Mouse (Mus musculus): Measurements from ENCODE around the gene Shd. TPM values are rescaled to one million over a fixed set of nuclear protein-coding genes. Genes with fewer than 3 reads are reported as not detected.

Gene Shd
- polyA plus RNA-seq, 1 experiment from 2014 or later = 65.1 TPM

DNA sequence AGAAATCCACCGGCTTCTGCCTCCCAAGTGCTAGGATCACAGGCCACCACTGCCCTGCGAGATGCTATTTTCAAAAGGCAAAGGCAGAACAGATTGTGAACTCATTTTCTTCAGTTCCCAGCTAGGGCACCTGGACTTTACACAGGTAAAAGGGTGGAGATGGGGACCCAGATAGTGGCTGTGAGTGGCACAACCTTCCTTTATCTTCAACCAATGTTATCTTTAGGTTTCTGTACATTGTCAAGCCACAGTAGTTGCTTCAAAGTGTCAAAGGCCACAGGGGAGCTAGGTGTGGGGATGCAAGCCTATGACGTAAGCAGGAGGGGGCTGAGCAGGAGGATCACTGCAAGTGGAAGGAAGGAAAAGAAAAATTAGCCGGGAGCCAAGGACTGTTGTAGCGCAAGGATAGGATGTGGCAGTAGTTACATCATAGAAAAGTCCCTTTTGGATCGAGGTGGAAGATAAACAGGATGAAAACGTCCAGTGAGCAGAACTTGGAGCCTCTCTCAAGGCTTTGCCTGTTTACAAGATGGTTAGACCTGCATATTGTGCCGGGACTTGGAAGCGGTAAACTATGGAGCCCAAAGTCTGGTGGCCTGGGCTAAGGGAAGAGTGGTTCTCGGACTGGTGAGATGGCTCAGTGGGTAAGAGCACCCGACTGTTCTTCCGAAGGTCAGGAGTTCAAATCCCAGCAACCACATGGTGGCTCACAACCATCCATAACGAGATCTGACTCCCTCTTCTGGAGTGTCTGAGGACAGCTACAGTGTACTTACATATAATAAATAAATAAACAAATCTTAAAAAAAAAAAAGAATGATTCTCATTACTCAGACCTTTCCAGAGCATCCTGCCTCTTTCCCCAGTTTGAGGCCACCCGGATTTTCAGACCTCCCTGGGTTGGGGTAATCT lies 37.4 kb downstream of the Shd start:
- no peaks in the 10 kb centered on the region for H3K27me3 ChIP-seq (ENCODE audit: control insufficient read depth, insufficient read depth, low read length)
- peak overlapping the region; percentile 78; the same call in 1 of the 2 replicates for H3K4me3 ChIP-seq (ENCODE audit: low read depth, low read length)
- peak overlapping the region; percentile 99 for H3K4me2 ChIP-seq (ENCODE audit: low read depth, low read length, severe bottlenecking)
- H3K9me3 ChIP-seq (ENCODE audit: control insufficient read depth, low read length) = no peaks in the 10 kb centered on the region
- ATAC-seq (replicated peaks; ENCODE audit: low FRiP score) (no peak; the same call in 1 of the 2 replicates), DNase-seq (ENCODE audit: low spot score) (no peak)
- peaks cover 8% of the 10 kb centered on the region; the same call in 1 of the 2 replicates for H3K4me1 ChIP-seq (replicated peaks; ENCODE audit: control insufficient read depth, insufficient read depth, low read length)
- peak overlapping the region; percentile 94 for H3K27ac ChIP-seq (ENCODE audit: low read depth, low read length)
- H3K36me3 ChIP-seq (ENCODE audit: control insufficient read depth, insufficient read depth, low read length) = peaks cover 5% of the 10 kb centered on the region; the same call in 1 of the 2 replicates
- H3K9ac ChIP-seq (ENCODE audit: low read length) = peak overlapping the region; percentile 42; the same call in 1 of the 2 replicates
- WGBS = 38% methylated on average over 12 of the region's 14 CpGs

DNA sequence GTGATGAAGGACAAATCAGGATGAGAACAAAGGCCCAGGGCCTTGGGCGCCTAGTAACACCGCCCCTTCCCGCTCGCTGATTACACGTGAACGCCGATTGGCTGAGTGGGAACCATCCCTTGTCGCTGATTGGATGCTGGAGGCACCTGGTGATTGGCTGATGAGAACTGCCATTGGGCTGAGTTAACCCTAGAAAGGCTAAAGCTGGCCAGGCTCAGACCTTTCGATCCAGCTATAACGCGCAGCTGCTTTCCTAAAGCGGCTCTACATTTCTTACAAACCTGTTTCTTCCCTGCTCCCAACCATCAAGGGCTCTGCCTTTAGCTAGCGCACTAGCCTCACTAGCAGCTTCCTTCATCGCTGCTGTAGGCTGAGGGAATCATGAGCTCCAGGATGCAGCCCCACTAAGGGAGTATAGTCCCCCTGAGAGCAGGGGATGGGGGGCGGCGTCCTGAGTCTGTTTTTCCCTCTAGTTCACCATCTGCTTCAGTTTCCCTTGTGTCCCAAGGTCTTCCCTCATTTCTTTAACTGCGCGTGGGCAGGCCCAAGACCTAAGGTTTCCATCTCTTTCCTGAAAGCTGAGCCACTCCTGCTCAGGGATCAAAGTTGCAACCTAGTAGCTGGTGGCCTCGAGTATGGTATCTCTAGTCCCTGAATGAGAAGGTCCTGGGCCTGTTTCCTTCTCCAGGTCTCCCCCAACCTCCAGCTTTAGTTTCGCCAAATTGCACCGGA lies 38.3 kb downstream of the Shd start:
- peak overlapping the region; percentile 99 for H3K4me2 ChIP-seq (ENCODE audit: low read depth, low read length, severe bottlenecking)
- H3K4me1 ChIP-seq (replicated peaks; ENCODE audit: control insufficient read depth, insufficient read depth, low read length) = peaks cover 8% of the 10 kb centered on the region; the same call in 1 of the 2 replicates
- peak overlapping the region; percentile 94 for H3K27ac ChIP-seq (ENCODE audit: low read depth, low read length)
- no peaks in the 10 kb centered on the region for H3K27me3 ChIP-seq (ENCODE audit: control insufficient read depth, insufficient read depth, low read length)
- peak overlapping the region; percentile 78 for H3K4me3 ChIP-seq (ENCODE audit: low read depth, low read length)
- peaks cover 5% of the 10 kb centered on the region; the same call in 1 of the 2 replicates for H3K36me3 ChIP-seq (ENCODE audit: control insufficient read depth, insufficient read depth, low read length)
- DNase-seq (ENCODE audit: low spot score) (peak; percentile 96), ATAC-seq (replicated peaks; ENCODE audit: low FRiP score) (peak; percentile 94)
- WGBS = under 1% methylated on average over 21 of the region's 21 CpGs
- H3K9ac ChIP-seq (ENCODE audit: low read length) = peak overlapping the region; percentile 83
- H3K9me3 ChIP-seq (ENCODE audit: control insufficient read depth, low read length) = no peaks in the 10 kb centered on the region

DNA sequence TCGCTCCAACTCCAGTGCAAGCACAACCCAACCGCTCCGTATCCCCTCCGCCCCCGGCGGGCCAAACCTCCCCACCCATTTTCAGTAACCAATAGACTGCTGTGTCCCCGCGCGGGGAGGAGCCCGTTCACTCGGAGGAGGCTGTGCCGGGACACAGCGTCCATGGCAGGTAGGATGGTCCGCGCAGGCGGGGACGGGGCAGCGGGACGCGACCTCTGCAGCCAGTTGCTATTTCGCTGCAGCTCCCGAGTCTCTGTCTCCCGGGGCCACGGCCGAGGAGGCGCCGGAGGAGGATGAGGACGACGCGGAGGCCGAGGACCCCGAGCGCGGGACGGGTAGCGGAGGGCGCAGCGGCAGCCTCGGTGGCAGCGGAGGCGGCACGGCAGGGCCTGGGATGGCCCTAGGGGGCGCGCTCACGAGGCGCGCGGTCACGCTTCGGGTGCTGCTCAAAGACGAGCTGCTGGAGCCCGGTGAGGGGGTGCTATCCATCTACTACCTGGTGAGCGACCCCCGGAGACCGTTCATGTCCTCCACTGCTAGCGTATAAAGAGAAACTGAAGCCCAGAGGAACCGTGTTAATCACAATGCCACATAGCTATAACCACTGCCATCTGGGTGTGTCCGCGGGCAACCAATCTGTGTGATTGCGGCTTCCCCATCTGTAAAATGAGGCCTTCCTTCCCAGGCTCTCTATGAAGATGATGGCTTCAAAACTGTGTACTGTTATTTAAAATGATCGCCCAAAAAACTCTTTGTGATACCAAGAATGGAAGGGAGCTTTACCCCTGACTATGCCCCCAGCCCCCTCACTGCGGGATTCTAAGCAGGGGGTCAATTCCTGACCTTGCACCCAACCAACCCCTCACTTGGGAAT lies 39.1 kb downstream of the Shd start:
- Histone ChIP-seq H3K4me1 (replicated peaks; ENCODE audit: control insufficient read depth, insufficient read depth, low read length) (peaks cover 8% of the 10 kb centered on the region; the same call in 1 of the 2 replicates), H3K27me3 (ENCODE audit: control insufficient read depth, insufficient read depth, low read length) (no peaks in the 10 kb centered on the region), H3K9ac (ENCODE audit: low read length) (peak overlapping the region; percentile 83), H3K27ac (ENCODE audit: low read depth, low read length) (peak overlapping the region; percentile 94), H3K9me3 (ENCODE audit: control insufficient read depth, low read length) (no peaks in the 10 kb centered on the region), H3K4me2 (ENCODE audit: low read depth, low read length, severe bottlenecking) (peak overlapping the region; percentile 99), H3K4me3 (ENCODE audit: low read depth, low read length) (peak overlapping the region; percentile 78), H3K36me3 (ENCODE audit: control insufficient read depth, insufficient read depth, low read length) (peaks cover 5% of the 10 kb centered on the region; the same call in 1 of the 2 replicates)
- WGBS = 2% methylated on average over 60 of the region's 62 CpGs
- peak; percentile 90 for ATAC-seq (replicated peaks; ENCODE audit: low FRiP score)
- DNase-seq (ENCODE audit: low spot score) = peak; percentile 96

DNA sequence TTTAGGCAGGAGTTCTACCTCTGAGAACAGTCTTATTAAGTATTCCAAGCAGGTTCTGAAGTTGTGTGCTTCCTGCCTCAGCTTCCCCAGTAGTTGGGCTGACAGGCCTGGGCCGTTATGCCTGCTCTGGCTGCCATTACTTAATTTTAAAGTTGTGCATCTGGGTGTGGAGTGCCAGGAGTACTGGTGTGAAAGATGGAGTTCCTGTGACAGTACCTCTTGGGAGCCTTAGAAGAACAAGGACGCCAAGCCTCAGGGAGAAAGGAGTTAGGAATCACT lies 39.6 kb downstream of the Shd start:
- Histone ChIP-seq H3K4me3 (ENCODE audit: low read depth, low read length) (peak overlapping the region; percentile 78), H3K27me3 (ENCODE audit: control insufficient read depth, insufficient read depth, low read length) (no peaks in the 10 kb centered on the region), H3K9me3 (ENCODE audit: control insufficient read depth, low read length) (no peaks in the 10 kb centered on the region), H3K36me3 (ENCODE audit: control insufficient read depth, insufficient read depth, low read length) (peaks cover 5% of the 10 kb centered on the region; the same call in 1 of the 2 replicates), H3K9ac (ENCODE audit: low read length) (peak overlapping the region; percentile 83), H3K4me2 (ENCODE audit: low read depth, low read length, severe bottlenecking) (peak overlapping the region; percentile 99), H3K27ac (ENCODE audit: low read depth, low read length) (no peak overlapping the region), H3K4me1 (replicated peaks; ENCODE audit: control insufficient read depth, insufficient read depth, low read length) (peaks cover 8% of the 10 kb centered on the region; the same call in 1 of the 2 replicates)
- ATAC-seq (replicated peaks; ENCODE audit: low FRiP score) (no peak), DNase-seq (ENCODE audit: low spot score) (no peak)
- 52% methylated on average over 2 of the region's 2 CpGs for WGBS

DNA sequence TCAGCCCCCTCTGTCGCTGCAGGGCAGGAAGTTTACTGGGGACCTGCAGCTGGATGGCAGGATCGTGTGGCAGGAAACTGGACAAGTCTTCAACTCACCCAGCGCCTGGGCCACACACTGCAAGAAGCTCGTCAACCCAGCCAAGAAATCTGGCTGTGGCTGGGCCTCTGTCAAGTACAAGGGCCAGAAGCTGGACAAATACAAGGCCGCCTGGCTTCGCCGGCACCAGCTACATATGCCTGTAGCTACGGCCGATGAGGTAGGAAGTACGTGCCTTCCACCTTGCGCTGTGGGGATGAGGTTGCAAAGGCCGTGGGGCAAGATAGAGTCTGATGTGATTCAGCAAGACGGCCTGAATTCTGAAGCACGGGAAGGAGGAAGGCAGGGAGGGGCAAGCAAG lies 40.0 kb downstream of the Shd start:
- no peaks in the 10 kb centered on the region for H3K9me3 ChIP-seq (ENCODE audit: control insufficient read depth, low read length)
- no peak overlapping the region for H3K27ac ChIP-seq (ENCODE audit: low read depth, low read length)
- DNase-seq (ENCODE audit: low spot score) = no peak
- peaks cover 6% of the 10 kb centered on the region; the same call in 1 of the 2 replicates for H3K36me3 ChIP-seq (ENCODE audit: control insufficient read depth, insufficient read depth, low read length)
- no peaks in the 10 kb centered on the region for H3K27me3 ChIP-seq (ENCODE audit: control insufficient read depth, insufficient read depth, low read length)
- peak overlapping the region; percentile 78 for H3K4me3 ChIP-seq (ENCODE audit: low read depth, low read length)
- H3K9ac ChIP-seq (ENCODE audit: low read length) = peak overlapping the region; percentile 83
- peaks cover 8% of the 10 kb centered on the region; the same call in 1 of the 2 replicates for H3K4me1 ChIP-seq (replicated peaks; ENCODE audit: control insufficient read depth, insufficient read depth, low read length)
- ATAC-seq (replicated peaks; ENCODE audit: low FRiP score) = no peak
- peak overlapping the region; percentile 99 for H3K4me2 ChIP-seq (ENCODE audit: low read depth, low read length, severe bottlenecking)
- 69% methylated on average over 14 of the region's 14 CpGs for WGBS

DNA sequence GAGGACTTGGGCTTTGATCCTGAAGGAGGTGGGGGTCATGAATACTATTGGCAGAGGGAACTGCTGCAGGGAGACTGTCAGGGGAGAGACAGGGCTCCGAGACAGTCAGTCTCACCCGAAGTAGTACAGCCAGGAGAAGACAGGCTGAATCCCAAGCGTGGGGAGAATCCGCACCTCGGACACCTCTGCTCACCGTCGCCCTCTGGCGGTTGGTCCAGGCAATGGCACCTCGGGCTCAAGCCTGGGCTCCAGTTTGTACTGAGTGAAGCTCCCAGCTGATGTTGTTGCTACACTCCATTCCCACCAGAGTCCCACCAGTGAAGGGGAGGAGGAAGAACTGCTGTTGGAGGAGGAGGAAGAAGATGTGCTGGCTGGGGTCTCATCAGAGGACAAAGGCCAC lies 40.4 kb downstream of the Shd start:
- WGBS = 4% methylated on average over 9 of the region's 9 CpGs
- H3K4me3 ChIP-seq (ENCODE audit: low read depth, low read length) = no peak overlapping the region
- no peaks in the 10 kb centered on the region for H3K9me3 ChIP-seq (ENCODE audit: control insufficient read depth, low read length)
- H3K27ac ChIP-seq (ENCODE audit: low read depth, low read length) = no peak overlapping the region
- H3K4me2 ChIP-seq (ENCODE audit: low read depth, low read length, severe bottlenecking) = peak overlapping the region; percentile 99
- DNase-seq (ENCODE audit: low spot score) = peak; percentile 90
- no peak for ATAC-seq (replicated peaks; ENCODE audit: low FRiP score)
- H3K9ac ChIP-seq (ENCODE audit: low read length) = no peak overlapping the region
- peaks cover 10% of the 10 kb centered on the region for H3K36me3 ChIP-seq (ENCODE audit: control insufficient read depth, insufficient read depth, low read length)
- peaks cover 8% of the 10 kb centered on the region; the same call in 1 of the 2 replicates for H3K4me1 ChIP-seq (replicated peaks; ENCODE audit: control insufficient read depth, insufficient read depth, low read length)
- H3K27me3 ChIP-seq (ENCODE audit: control insufficient read depth, insufficient read depth, low read length) = no peaks in the 10 kb centered on the region

DNA sequence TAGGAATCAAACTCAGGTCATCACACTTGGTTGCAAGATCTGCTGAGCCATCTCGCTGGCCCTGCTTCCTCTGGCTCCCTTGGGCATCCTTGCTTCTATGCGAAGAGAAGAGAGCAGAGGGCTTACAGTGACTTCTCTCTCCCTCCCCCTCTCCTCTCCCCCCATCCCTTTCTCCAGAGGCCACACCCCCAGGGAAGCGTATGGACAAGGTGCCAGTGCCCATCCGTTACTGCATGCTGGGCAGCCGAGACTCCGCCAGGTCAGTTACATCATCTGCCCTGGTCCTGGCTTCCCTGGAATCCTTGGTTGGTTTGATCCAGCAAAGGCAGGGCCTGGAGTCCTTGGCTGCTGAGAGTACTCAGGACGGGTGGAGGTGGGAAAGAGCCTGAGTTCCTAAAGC lies 41.2 kb downstream of the Shd start:
- H3K36me3 ChIP-seq (ENCODE audit: control insufficient read depth, insufficient read depth, low read length) = peaks cover 15% of the 10 kb centered on the region
- no peak overlapping the region for H3K27ac ChIP-seq (ENCODE audit: low read depth, low read length)
- H3K4me3 ChIP-seq (ENCODE audit: low read depth, low read length) = no peak overlapping the region
- peaks cover 8% of the 10 kb centered on the region; the same call in 1 of the 2 replicates for H3K4me1 ChIP-seq (replicated peaks; ENCODE audit: control insufficient read depth, insufficient read depth, low read length)
- no peak for ATAC-seq (replicated peaks; ENCODE audit: low FRiP score)
- H3K9me3 ChIP-seq (ENCODE audit: control insufficient read depth, low read length) = no peaks in the 10 kb centered on the region
- no peak for DNase-seq (ENCODE audit: low spot score)
- H3K4me2 ChIP-seq (ENCODE audit: low read depth, low read length, severe bottlenecking) = no peak overlapping the region
- WGBS = 92% methylated on average over 7 of the region's 7 CpGs
- H3K9ac ChIP-seq (ENCODE audit: low read length) = no peak overlapping the region
- H3K27me3 ChIP-seq (ENCODE audit: control insufficient read depth, insufficient read depth, low read length) = no peaks in the 10 kb centered on the region

DNA sequence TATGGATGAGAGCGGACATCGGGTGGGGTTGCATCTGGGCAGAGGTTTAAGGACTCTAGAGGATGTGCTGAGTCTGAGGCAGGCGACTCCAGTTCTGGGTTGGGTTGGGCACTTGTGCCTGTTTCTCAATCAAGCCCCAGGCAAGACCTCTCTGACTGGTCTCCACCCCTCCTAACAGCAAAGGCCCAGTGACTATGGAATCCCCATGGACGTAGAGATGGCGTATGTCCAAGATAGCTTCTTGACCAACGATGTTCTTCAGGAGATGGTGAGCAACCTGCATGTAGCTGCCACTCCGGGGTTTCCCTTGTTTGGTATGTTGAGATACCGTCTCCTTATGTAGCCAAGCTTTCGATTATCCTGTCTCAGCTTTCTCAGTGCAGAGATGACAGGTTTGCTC lies 45.0 kb downstream of the Shd start:
- H3K4me3 ChIP-seq (ENCODE audit: low read depth, low read length) = no peak overlapping the region
- H3K4me2 ChIP-seq (ENCODE audit: low read depth, low read length, severe bottlenecking) = no peak overlapping the region
- ATAC-seq (replicated peaks; ENCODE audit: low FRiP score) (no peak), DNase-seq (ENCODE audit: low spot score) (no peak)
- H3K36me3 ChIP-seq (ENCODE audit: control insufficient read depth, insufficient read depth, low read length) = peaks cover 29% of the 10 kb centered on the region
- no peaks in the 10 kb centered on the region for H3K27me3 ChIP-seq (ENCODE audit: control insufficient read depth, insufficient read depth, low read length)
- WGBS = 98% methylated on average over 9 of the region's 9 CpGs
- H3K27ac ChIP-seq (ENCODE audit: low read depth, low read length) = no peak overlapping the region
- H3K4me1 ChIP-seq (replicated peaks; ENCODE audit: control insufficient read depth, insufficient read depth, low read length) = peaks cover 3% of the 10 kb centered on the region; the same call in 1 of the 2 replicates
- H3K9me3 ChIP-seq (ENCODE audit: control insufficient read depth, low read length) = no peaks in the 10 kb centered on the region
- no peak overlapping the region for H3K9ac ChIP-seq (ENCODE audit: low read length)

All from forebrain, embryonic 11.5 days (tissue).